ENCODE assay signal across 17 mouse cellular contexts in the genomic region with DNA sequence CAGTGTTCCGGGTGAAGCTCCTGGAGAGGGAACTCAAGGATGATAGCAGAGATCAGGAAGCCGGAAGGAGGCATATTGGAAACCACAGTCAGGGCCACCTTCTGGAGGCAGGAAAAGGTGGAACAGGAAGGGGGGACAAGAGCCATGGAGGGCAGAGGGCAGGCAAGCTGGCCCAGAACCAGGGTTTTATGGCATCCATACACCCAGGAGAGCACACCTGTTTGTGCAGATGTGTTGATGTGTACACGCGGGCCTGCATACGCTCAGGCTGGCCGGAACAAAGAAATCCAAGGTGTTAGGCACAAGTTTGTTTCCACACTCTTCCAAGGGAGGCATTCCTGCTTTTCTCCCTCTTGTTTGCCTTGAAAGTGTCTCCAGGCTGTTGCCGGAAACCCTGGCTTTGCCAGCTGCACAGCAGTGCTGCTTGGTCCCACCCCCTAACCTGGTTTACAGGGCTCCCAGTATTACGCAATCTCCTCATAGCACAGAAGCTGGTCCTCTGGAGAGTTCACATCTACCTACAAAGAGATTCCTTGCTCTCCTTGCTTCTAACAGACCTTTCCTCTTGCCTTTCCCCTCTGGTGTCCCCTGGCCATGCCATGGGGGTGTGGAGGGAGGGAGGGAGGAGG. TPM values are rescaled to one million over a fixed set of nuclear protein-coding genes. Genes with fewer than 3 reads are reported as not detected.
A peak's percentile ranks its signal among the peaks of the same experiment; 100 is the strongest.
DNase-seq lines count a peak whose midpoint lies in the region; ATAC-seq and TF ChIP-seq lines count a peak whose summit lies in the region.
"Had no signal": no experiment of that assay in that cellular context is flagged by ENCODE, and none has a peak within 500 bp of the region (broad histone marks: within the 10 kb centered on the region; RNA-seq: fewer than 3 reads in every experiment).

No protein-coding gene starts in this region.

- no peak for DNase-seq in left cerebral cortex, adult 2 months (ENCODE audit: extremely low spot score in 1 of 2, low spot score in 2 of 2)
- DNase-seq in left cerebral cortex, postnatal 10 days (ENCODE audit: extremely low spot score in 1 of 2, low spot score in 2 of 2), result no peak
- peak; percentile 60 for DNase-seq in lung, postnatal 36 days
- DNase-seq in adrenal gland, postnatal 25 days, result no peak
- no peak for DNase-seq in forebrain, postnatal 0 days
- DNase-seq: cerebellum, adult 8-10 months; heart, adult 11 months; heart, postnatal 10 days; layer of hippocampus, postnatal 36 days; right cerebral cortex, postnatal 14 days had no signal

- no peak overlapping the region for H3K4me3 ChIP-seq in left cerebral cortex, adult 2 months
- H3K4me3 ChIP-seq in embryonic facial prominence, embryonic 12.5 days, result no peak overlapping the region
- no peak overlapping the region for H3K4me3 ChIP-seq in limb, embryonic 12.5 days (replicated peaks)
- no peak overlapping the region for H3K4me3 ChIP-seq in forebrain, postnatal 0 days (ENCODE audit: low read depth, low read length)
- H3K4me3 ChIP-seq: limb, embryonic 15.5 days had no signal

- H3K9me3 ChIP-seq in embryonic facial prominence, embryonic 12.5 days, result no peaks in the 10 kb centered on the region
- H3K9me3 ChIP-seq in limb, embryonic 12.5 days, result no peaks in the 10 kb centered on the region
- no peaks in the 10 kb centered on the region for H3K9me3 ChIP-seq in forebrain, postnatal 0 days (ENCODE audit: low read length)
- H3K9me3 ChIP-seq: limb, embryonic 15.5 days had no signal

- TF ChIP-seq CTCF in left cerebral cortex, adult 2 months (IDR thresholded peaks at IDR 0.05), result no peak
- no peak for TF ChIP-seq CTCF in forebrain, postnatal 0 days (IDR thresholded peaks at IDR 0.05; ENCODE audit: low read depth)

- intact Hi-C loops in left cerebral cortex, adult 2 months (cut with DNase I), result no loop called here
- intact Hi-C loops in left cerebral cortex, postnatal 10 days (cut with DNase I), result no loop called here

- no peak overlapping the region for H3K4me2 ChIP-seq in embryonic facial prominence, embryonic 12.5 days (replicated peaks)
- no peak overlapping the region for H3K4me2 ChIP-seq in limb, embryonic 12.5 days
- H3K4me2 ChIP-seq in forebrain, postnatal 0 days (ENCODE audit: low read depth), result no peak overlapping the region
- H3K4me2 ChIP-seq: limb, embryonic 15.5 days had no signal

- WGBS in embryonic facial prominence, embryonic 12.5 days, result 83% methylated on average over 8 of the region's 8 CpGs
- WGBS in limb, embryonic 12.5 days, result 50% methylated on average over 8 of the region's 8 CpGs
- 84% methylated on average over 8 of the region's 8 CpGs for WGBS in forebrain, postnatal 0 days

- ATAC-seq in embryonic facial prominence, embryonic 12.5 days (ENCODE audit: insufficient number of reproducible peaks, insufficient read depth, low FRiP score, low TSS enrichment), result no peak
- no peak for ATAC-seq in limb, embryonic 12.5 days (ENCODE audit: insufficient number of reproducible peaks, insufficient read depth, low FRiP score, low TSS enrichment, low read depth)
- no peak for ATAC-seq in monocyte, adult 5-6 weeks (replicated peaks; ENCODE audit: insufficient number of reproducible peaks, low FRiP score, low TSS enrichment, poor library complexity, severe bottlenecking)
- ATAC-seq in forebrain, postnatal 0 days, result no peak
- ATAC-seq: CD4-positive, CD25-positive, alpha-beta regulatory T cell, adult 4 months had no signal

- H3K36me3 ChIP-seq in embryonic facial prominence, embryonic 12.5 days, result no peaks in the 10 kb centered on the region
- H3K36me3 ChIP-seq in limb, embryonic 12.5 days, result no peaks in the 10 kb centered on the region
- no peaks in the 10 kb centered on the region for H3K36me3 ChIP-seq in forebrain, postnatal 0 days (ENCODE audit: insufficient read depth)
- H3K36me3 ChIP-seq: limb, embryonic 15.5 days had no signal

- H3K27ac ChIP-seq in left cerebral cortex, adult 2 months, result peak overlapping the region; percentile 78
- 0 out of 2 replicates have a peak overlapping the region, but pooled peaks have one; percentile 6 for H3K27ac ChIP-seq in embryonic facial prominence, embryonic 12.5 days
- H3K27ac ChIP-seq in limb, embryonic 12.5 days, result peak overlapping the region; percentile 69
- H3K27ac ChIP-seq in forebrain, postnatal 0 days (ENCODE audit: low read depth, low read length), result no peak overlapping the region
- H3K27ac ChIP-seq: kidney, postnatal 0 days; limb, embryonic 15.5 days had no signal

- H3K27me3 ChIP-seq in embryonic facial prominence, embryonic 12.5 days, result no peaks in the 10 kb centered on the region
- H3K27me3 ChIP-seq in limb, embryonic 12.5 days, result 0 out of 2 replicates have a peak, but pooled peaks cover 3% of the 10 kb centered on the region
- no peaks in the 10 kb centered on the region for H3K27me3 ChIP-seq in forebrain, postnatal 0 days (ENCODE audit: insufficient read depth, low read length)
- H3K27me3 ChIP-seq: limb, embryonic 15.5 days had no signal

- H3K4me1 ChIP-seq in embryonic facial prominence, embryonic 12.5 days, result peaks cover 15% of the 10 kb centered on the region
- peaks cover 27% of the 10 kb centered on the region for H3K4me1 ChIP-seq in limb, embryonic 12.5 days (replicated peaks)
- H3K4me1 ChIP-seq in forebrain, postnatal 0 days (ENCODE audit: insufficient read depth), result no peaks in the 10 kb centered on the region

- H3K9ac ChIP-seq in embryonic facial prominence, embryonic 12.5 days, result no peak overlapping the region
- no peak overlapping the region for H3K9ac ChIP-seq in limb, embryonic 12.5 days (replicated peaks)
- H3K9ac ChIP-seq in forebrain, postnatal 0 days, result no peak overlapping the region
- H3K9ac ChIP-seq: limb, embryonic 15.5 days had no signal

RNA-seq across cellular contexts. Expression of gene Adgrd1, which starts 48.9 kb away (rescaled TPM):
- total RNA-seq in left cerebral cortex, adult 2 months (2021), result 1 to 10 TPM; 2.9 to 3.9 TPM
- 1 to 10 TPM; 1.1 to 1.2 TPM for total RNA-seq in left cerebral cortex, postnatal 10 days (2021)
- polyA plus RNA-seq in embryonic facial prominence, embryonic 12.5 days (2016; fragmentation: Nextera tagmentation; extraction: Ambion mirVana), result 0.03 TPM in 1 of 2 replicates, not detected in the other
- polyA plus RNA-seq in limb, embryonic 12.5 days (2016; fragmentation: Nextera tagmentation; extraction: Ambion mirVana), result not detected in 2 replicates
- 1.6 and 2.3 TPM in 2 replicates for total RNA-seq in adrenal gland, postnatal 25 days (2021)
- total RNA-seq in monocyte, adult 5-6 weeks (2017), result not detected in 3 replicates
- 0.46 and 1.0 TPM in 2 replicates for total RNA-seq in forebrain, postnatal 0 days (2014; rRNA removed)
- 0.19 and 0.22 TPM in 2 replicates for polyA plus RNA-seq in forebrain, postnatal 0 days (2015; fragmentation: Nextera tagmentation; extraction: Ambion mirVana)
- total RNA-seq: megakaryocyte, adult 5-6 weeks had no signal
